Mouse (Mus musculus) limb, embryonic 11.5 days (tissue): ENCODE results near the gene Itk. TPM values are rescaled to one million over a fixed set of nuclear protein-coding genes. Genes with fewer than 3 reads are reported as not detected.

ENCODE experiments used
- ATAC-seq: fragments of 200-750 bp; cut with Nextera tagmentation; 2 replicates; pipeline ENCODE4 v1.8.0; 2017; ENCODE audit warnings: low read depth; ENCODE audit not compliant: insufficient number of reproducible peaks, low FRiP score, low TSS enrichment
- DNase-seq: peaks from one replicate; pipeline ENCODE4 v3.0.0-alpha.2; 2015; ENCODE audit warnings: low spot score
- H3K27ac ChIP-seq: fragments of 300-500 bp; sonication (generic); replicated peaks from 2 replicates; pipeline ENCODE4 v1.5.1; 2014; ENCODE audit warnings: low read depth, mild to moderate bottlenecking, low read length
- H3K27me3 ChIP-seq: fragments of 300-500 bp; sonication (generic); 2 replicates; pipeline ENCODE4 v1.6.1; 2014; ENCODE audit warnings: mild to moderate bottlenecking, low read length, mixed read lengths; ENCODE audit not compliant: control insufficient read depth, insufficient read depth
- H3K36me3 ChIP-seq: fragments of 300-500 bp; sonication (generic); 2 replicates; pipeline ENCODE4 v1.6.1; 2014; ENCODE audit warnings: mild to moderate bottlenecking, low read length, moderate library complexity, mixed read lengths; ENCODE audit not compliant: control insufficient read depth, insufficient read depth
- H3K4me1 ChIP-seq: fragments of 300-500 bp; sonication (generic); 2 replicates; pipeline ENCODE4 v1.6.1; 2014; ENCODE audit warnings: low read length, mixed read lengths; ENCODE audit not compliant: control insufficient read depth, insufficient read depth
- H3K4me2 ChIP-seq: fragments of 300-500 bp; sonication (generic); 2 replicates; pipeline ENCODE4 v1.6.1; 2014; ENCODE audit warnings: low read depth, mild to moderate bottlenecking, moderate library complexity; ENCODE audit not compliant: severe bottlenecking
- H3K4me3 ChIP-seq: fragments of 300-500 bp; sonication (generic); 2 replicates; pipeline ENCODE4 v1.5.1; 2014; ENCODE audit warnings: low read depth, low read length
- H3K9ac ChIP-seq: fragments of 300-500 bp; sonication (generic); 2 replicates; pipeline ENCODE4 v1.6.1; 2014; ENCODE audit warnings: mild to moderate bottlenecking, low read length
- H3K9me3 ChIP-seq: fragments of 300-500 bp; sonication (generic); 2 replicates; pipeline ENCODE4 v1.6.1; 2016; ENCODE audit warnings: low read length; ENCODE audit not compliant: control insufficient read depth
- WGBS: fragments of 180-500 bp; shearing (Covaris S2); extraction: QIAGEN DNeasy Blood & Tissue Kit; methylation state at CpG from one replicate; pipeline ENCODE4 v1.1.7; 2014; 5-methylcytosine and 5-hydroxymethylcytosine counted together
- polyA plus RNA-seq: library from polyadenylated mRNA; unstranded; fragments of >200 nt; fragmentation: Nextera tagmentation; extraction: Ambion mirVana; gene quantifications from 2 replicates; pipeline ENCODE4 v1.2.1, GENCODE M21; 2014

Gene Itk
- polyA plus RNA-seq, 1 experiment from 2014 or later, result not detected

DNA sequence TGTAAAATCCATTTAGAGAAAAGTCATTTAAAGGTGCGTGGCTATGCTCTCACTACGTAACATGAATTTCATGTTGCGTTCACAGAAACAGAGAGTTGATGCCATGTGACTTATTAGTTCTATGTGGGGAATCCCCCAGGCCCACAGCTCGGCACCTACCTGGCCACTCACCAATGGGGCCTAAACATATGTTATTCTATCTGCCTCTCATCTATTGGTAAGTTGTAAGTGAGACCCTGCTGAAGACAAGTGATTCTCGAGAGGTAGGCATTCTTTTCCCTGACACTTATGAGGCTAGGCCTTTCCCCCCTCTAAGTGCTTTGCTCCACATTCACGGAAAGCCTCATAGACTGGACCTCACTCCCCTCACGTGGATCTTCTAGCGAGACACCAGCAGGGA is 2.8 kb downstream of the Itk start:
- no peak for DNase-seq
- no peak for ATAC-seq
- Histone ChIP-seq H3K4me2 (no peak overlapping the region), H3K9ac (no peak overlapping the region), H3K4me3 (no peak overlapping the region), H3K36me3 (no peaks in the 10 kb centered on the region), H3K27me3 (no peaks in the 10 kb centered on the region), H3K9me3 (no peaks in the 10 kb centered on the region), H3K27ac (no peak overlapping the region), H3K4me1 (no peaks in the 10 kb centered on the region)
- WGBS, result 81% methylated on average over 8 of the region's 8 CpGs

DNA sequence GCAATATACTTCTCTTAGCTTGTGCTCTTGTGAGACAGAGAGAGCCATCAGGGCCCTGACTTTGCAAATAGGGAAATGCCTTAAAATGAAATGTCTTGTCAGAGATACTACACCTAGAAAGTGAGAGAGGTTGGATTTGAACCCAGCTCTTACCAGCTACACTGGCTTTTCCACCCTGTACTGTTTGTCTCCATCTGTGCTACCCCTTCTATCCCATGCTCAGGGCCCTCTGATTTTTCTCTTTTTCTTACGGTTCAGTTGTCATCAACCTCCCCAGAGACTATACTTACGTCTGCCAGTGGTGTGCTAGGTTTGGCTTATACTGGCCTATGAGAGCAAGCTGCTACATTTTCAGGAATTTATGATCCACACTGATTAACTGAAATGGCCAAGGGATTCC is 4.4 kb downstream of the Itk start:
- 92% methylated on average over 2 of the region's 2 CpGs for WGBS
- ATAC-seq, result no peak
- no peak for DNase-seq
- Histone ChIP-seq H3K27ac (no peak overlapping the region), H3K4me3 (no peak overlapping the region), H3K9me3 (no peaks in the 10 kb centered on the region), H3K36me3 (no peaks in the 10 kb centered on the region), H3K4me2 (no peak overlapping the region), H3K9ac (no peak overlapping the region), H3K27me3 (no peaks in the 10 kb centered on the region), H3K4me1 (no peaks in the 10 kb centered on the region)

DNA sequence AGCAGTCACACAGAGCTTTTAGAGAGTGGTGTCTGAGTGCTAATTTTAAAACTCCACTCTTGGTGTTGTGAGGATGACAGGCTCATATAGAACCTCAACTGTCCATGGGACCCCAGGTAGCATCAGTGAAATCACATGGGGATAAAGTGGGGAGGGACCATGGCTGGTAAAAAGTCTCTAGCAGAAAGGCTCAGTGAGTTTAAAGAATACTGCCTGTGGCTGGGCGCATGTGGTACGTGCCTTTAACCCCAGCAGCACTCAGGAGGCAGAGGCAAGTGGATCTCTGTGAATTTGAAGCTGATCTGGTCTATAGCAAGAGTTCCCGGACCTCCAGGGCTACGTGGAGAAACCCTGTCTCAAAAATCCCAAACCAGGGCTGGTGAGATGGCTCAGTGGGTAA is 6.8 kb downstream of the Itk start:
- no peaks in the 10 kb centered on the region for H3K4me1 ChIP-seq
- no peak overlapping the region for H3K4me3 ChIP-seq
- no peak overlapping the region for H3K27ac ChIP-seq
- no peaks in the 10 kb centered on the region for H3K9me3 ChIP-seq
- no peak for ATAC-seq
- no peak overlapping the region for H3K9ac ChIP-seq
- 91% methylated on average over 4 of the region's 4 CpGs for WGBS
- H3K36me3 ChIP-seq, result no peaks in the 10 kb centered on the region
- H3K27me3 ChIP-seq, result no peaks in the 10 kb centered on the region
- no peak for DNase-seq
- no peak overlapping the region for H3K4me2 ChIP-seq

DNA sequence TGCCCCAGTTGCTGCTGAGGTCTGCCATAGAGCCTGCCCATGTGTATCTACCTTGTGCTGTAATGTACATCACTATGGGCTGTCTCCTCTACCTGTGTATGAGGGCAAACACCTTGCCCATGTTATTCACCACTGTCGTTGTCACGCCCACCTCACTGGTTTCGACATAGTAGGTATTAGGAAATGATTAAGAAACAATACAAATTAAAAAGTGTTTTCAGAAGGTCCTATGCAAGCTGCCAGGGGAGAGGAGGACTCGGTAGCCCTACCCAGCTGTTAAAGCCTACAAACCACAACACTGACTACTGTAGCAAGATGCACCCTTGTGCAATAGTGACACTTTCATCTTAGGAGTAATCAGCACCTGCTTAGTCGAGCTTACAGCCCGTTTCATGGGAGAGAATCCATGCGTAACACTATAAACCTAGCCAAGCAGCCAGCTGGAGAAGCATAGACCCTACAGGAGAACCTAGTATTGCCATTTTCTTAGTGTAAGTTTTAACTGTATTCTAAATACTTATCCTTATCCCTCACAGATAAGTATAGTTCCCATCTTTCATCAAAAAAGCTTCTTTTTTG is 9.1 kb downstream of the Itk start:
- Histone ChIP-seq H3K36me3 (no peaks in the 10 kb centered on the region), H3K4me2 (no peak overlapping the region), H3K27me3 (no peaks in the 10 kb centered on the region), H3K4me3 (no peak overlapping the region), H3K9ac (no peak overlapping the region), H3K9me3 (no peaks in the 10 kb centered on the region), H3K27ac (no peak overlapping the region), H3K4me1 (no peaks in the 10 kb centered on the region)
- no peak for DNase-seq
- whole genome bisulfite sequencing, result 88% methylated on average over 7 of the region's 7 CpGs
- no peak for ATAC-seq

DNA sequence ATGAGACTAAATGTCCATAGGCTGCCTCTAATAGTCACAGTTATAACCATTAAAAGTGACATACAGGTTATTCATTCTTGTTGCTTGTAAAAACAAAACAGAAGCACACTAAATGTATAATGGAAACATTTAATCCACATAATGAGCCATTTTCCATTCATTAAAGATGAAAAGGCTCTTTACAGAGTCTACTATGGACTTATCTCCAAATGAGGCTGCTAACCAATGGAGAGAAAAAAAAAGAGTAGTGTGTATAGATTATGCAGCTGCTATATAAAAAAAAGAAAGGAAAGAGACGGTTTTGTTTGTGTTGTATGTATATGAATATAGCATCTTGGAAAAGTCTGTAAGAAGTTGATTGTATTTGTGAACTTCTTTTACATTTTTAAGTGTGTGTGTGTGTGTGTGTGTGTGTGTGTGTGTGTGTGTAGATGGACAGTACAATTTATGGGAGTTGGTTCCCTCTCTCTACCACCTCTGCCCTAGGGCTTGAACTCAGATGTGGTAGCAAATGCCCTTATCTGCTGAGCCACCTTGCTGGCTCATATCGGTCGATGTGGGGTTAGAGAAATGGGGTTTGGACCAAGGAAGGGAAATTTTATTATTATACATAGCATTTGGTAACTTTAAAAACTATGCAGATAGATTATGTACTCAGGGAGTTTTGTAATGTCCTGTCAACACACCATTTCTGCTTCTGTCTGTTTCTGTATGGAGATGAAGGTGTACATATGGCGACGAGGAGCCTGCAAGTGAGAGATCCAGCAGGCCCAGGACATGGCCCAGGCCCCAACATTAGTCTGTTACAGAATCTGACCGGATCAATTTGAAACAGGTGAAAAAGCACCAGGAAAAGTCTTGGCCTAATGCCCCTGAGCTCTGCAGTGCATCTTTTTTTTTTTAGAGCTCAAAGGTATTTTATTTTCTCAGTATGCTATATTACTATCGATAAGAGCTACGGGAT is 11.2 kb downstream of the Itk start:
- Histone ChIP-seq H3K27ac (no peak overlapping the region), H3K4me1 (no peaks in the 10 kb centered on the region), H3K4me3 (no peak overlapping the region), H3K4me2 (no peak overlapping the region), H3K27me3 (no peaks in the 10 kb centered on the region), H3K36me3 (no peaks in the 10 kb centered on the region), H3K9me3 (no peaks in the 10 kb centered on the region), H3K9ac (no peak overlapping the region)
- DNase-seq (no peak), ATAC-seq (no peak)
- WGBS, result 88% methylated on average over 8 of the region's 8 CpGs

DNA sequence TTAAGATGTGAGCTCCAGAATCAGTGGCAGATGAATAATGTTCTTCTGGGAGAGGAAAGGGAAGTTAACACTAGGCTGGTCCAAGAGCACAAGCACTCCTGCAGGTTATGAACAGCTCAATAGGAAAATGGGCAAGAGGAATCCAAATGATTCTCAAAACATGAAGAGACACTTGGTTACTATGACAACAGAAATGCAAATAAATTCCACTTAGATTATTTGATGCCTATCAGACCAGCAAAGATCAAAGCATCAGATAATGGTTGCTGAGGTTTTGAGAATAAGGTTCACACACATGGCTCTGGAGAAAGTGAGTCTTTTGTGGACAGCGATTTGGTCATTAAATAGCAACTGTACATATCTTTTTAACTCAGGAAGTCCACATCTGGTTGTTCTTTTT is 12.0 kb downstream of the Itk start:
- ATAC-seq, result no peak
- Histone ChIP-seq H3K4me3 (no peak overlapping the region), H3K9me3 (no peaks in the 10 kb centered on the region), H3K4me2 (no peak overlapping the region), H3K27me3 (no peaks in the 10 kb centered on the region), H3K27ac (no peak overlapping the region), H3K9ac (no peak overlapping the region), H3K4me1 (no peaks in the 10 kb centered on the region), H3K36me3 (no peaks in the 10 kb centered on the region)
- WGBS, result 95% methylated on average over 1 of the region's 1 CpGs
- DNase-seq, result no peak

DNA sequence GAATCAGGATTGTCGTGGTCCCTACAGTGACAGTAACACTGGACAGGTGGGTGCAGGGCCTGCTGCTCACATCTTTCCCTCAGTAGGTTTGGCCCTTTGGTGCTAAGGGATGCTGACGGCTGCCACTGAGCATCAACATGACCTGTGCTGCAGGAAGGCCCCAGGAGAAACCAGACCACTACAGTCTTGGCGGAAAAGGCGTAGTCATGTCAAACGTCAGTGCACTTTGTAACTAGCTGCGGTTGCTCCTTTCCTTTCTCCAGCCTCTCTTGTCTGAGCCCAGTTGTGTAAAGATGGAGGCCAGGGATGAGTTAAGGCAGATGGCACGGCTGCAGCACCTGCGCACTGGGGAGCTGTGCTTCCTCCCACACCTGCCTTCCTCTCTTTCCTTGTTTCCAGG is 14.3 kb downstream of the Itk start:
- ATAC-seq (no peak), DNase-seq (no peak)
- Histone ChIP-seq H3K4me3 (no peak overlapping the region), H3K36me3 (no peaks in the 10 kb centered on the region), H3K9me3 (no peaks in the 10 kb centered on the region), H3K4me1 (no peaks in the 10 kb centered on the region), H3K27ac (no peak overlapping the region), H3K4me2 (no peak overlapping the region), H3K27me3 (no peaks in the 10 kb centered on the region), H3K9ac (no peak overlapping the region)
- WGBS, result 81% methylated on average over 8 of the region's 8 CpGs

DNA sequence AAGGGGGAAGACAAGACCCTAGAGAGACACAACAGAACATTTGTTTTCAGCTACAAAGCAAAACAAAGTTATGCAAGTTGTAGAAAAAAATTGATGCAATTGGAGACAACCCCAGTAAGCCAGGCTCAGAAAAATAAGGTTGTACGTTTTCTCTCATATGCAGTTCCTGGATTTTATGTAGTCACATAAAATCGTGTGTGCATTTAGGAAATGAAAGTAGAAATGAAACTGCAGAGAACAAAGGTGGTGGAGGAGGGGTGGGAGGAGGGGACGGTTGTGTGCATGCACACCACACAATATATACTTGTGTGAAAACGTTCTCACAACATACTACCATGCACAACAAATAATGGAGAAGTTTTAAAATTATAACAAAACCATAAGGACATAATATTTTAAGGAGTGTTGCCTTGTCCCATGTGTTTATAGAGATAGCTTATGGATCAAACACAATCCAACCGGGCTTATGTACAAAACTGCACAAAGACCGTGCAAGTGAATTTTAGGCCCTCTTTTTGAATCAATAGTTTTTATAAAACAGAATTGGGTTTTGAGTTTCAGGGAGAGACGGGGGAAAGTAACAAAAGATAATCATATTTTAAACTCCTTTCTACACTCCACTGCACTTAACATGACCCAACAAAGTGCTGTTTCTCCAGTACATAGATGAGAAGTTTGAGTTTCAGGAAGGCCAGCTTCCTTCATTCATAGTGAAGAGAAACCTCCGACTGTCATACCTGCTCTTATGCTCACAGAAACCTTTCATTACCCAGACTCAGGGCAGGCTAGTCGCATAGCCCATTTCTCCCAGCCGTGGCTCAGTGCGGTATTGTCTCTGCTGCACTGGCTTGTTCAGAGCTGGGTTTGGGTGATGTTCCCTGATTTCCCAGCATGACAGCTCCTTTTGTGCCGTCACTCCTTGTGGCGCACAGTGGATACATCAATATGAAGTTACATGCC is 16.0 kb downstream of the Itk start:
- H3K4me3 ChIP-seq, result no peak overlapping the region
- H3K4me2 ChIP-seq, result no peak overlapping the region
- no peak for ATAC-seq
- no peak overlapping the region for H3K27ac ChIP-seq
- H3K9ac ChIP-seq, result no peak overlapping the region
- H3K36me3 ChIP-seq, result no peaks in the 10 kb centered on the region
- no peaks in the 10 kb centered on the region for H3K4me1 ChIP-seq
- no peak for DNase-seq
- H3K27me3 ChIP-seq, result no peaks in the 10 kb centered on the region
- 83% methylated on average over 13 of the region's 13 CpGs for WGBS
- H3K9me3 ChIP-seq, result no peaks in the 10 kb centered on the region
